Mouse (Mus musculus): ENCODE results near the gene Prss38.
"Not testable (repeated sequence)": the region's sequence is repeated elsewhere in the genome, so short reads cannot be mapped to it uniquely, and the experiment has no call there.

The Prss38 gene

DNA sequence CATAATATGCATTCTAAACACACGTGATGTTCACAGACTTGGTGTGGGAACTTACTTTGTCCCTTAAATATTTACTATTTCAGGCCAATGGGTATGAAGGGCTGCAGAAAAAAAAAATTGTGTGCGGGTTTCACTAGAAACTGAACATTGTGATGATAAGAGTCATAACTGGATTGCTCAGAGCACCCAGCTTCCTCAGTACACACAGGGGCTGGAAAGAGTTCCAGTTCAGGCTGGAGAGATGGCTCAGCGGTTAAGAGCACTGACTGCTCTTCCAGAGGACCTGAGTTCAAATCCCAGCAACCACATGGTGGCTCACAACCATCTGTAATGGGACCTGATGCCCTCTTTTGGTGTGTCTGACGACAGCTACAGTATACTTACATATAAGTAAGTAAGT lies 7.5 kb downstream of the Prss38 start:
- DNase-seq = not testable (repeated sequence)

DNA sequence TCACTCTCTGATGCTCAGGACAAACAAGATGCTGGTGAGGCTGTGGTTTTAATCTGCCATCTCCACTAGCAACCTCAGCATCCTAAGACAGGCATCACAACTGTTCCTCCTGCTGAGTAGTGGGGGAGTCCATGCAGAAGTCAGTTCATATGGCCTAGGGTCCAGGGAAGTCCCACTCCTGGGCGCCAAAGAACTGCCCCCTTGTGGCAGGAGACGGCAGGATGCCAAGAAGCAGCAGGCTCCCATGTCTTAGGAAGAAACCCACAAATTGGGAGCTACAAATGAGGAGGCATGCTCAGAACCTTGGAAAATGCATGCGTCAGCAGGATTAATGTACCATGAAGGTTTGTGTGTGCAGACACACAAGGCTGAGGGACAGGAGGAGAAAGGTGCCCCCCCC lies 8.8 kb downstream of the Prss38 start:
- peak; percentile 55 for DNase-seq

DNA sequence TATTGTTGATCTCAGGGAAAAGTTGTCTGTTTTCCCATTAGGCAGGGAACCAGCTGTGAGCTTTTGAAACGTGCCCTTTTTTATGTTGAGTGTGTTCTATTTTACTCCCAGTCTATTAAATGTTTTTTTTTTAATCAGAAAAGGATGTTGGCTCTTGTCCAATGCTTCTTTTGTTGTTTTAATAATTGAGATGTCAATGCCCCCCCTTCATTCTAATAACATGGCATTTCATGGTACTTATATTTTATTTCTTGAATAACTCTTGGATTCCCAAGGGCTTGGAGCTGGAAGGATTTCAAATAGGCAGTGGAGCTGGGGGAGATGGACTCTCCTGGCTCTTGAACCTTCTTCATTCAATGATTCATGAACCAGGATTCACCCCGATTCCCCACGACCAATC lies 9.4 kb downstream of the Prss38 start:
- no peak for DNase-seq

DNA sequence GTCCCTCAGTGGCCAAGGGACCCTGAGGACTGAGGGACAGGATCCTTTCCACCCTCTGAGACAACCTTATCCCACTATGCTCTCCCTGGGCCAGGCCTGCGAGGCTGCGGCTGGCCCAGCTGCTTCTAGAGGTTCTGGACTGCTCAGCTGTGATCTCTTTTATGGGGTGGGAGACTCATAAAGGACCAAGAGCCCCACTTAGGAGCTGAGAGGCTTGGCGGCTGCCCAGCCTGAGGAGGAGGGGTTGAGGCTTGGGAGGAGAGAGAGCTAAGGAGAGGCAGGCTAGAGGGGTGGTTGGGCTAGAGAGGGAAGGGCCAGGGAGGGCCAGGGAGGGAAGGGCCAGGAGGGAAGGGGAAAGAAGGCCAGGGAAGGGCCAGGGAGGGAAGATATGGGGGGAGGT lies 11.0 kb downstream of the Prss38 start:
- peak; percentile 84 for DNase-seq

DNA sequence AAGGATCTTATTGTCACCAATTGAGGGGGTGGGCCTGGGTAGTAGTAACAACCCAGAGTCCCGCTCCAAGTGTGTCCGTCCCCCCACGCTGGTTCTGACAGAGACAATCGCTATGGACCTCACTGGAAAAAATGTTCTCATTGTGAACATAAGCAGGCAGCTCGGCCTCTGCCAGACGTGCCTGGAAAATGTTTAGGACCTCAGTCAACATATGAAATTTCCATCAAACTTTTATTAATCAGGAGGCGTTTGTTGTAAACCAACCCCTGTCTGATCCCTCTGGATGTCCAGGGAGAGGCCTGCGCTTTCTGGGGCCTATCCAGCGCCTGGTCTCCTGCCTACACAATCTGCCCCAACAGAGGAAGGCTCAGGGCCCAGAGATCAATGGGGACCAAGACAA lies 11.4 kb downstream of the Prss38 start:
- peak; percentile 50 for DNase-seq

DNA sequence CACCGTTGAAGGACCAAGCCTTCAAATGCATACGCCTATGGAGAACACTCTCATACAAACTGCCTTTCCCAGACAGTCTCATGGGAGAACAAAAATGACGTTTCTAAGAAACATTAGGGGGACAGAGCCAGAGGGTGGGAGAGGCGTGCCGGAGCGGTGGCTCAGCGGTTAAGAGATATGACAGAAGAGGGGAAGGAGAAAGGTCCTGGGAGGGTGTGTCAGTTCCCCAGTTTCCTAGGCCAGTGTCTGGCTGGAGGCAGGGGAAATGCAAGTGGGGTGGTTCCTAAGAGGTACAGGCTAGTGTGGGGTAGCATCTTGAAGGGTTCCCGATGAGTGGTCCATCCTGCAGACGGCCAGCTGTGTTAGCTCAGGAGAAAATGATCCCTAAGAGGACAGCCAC lies 14.2 kb downstream of the Prss38 start:
- DNase-seq = no peak

DNA sequence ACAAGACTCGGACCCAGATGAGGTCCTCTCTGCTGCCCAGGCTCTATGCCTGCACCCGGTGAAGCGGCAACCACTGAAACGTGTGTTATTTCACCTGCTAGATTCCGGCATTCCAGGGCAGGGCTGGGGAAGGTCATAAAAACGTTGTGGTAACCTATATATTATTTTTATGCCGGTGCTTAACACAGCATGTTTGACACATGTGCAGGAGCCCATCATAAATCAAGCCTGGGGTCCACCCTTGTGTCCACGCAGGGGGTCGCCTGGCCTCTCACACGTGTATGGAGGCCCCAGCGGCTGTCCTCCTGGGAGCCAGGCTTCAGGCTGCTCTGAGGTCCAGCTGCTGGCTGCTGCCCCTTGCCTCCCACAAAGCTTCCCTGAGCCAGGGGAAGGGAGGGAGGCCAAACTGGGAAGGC lies 18.6 kb downstream of the Prss38 start:
- DNase-seq = peak; percentile 45

DNA sequence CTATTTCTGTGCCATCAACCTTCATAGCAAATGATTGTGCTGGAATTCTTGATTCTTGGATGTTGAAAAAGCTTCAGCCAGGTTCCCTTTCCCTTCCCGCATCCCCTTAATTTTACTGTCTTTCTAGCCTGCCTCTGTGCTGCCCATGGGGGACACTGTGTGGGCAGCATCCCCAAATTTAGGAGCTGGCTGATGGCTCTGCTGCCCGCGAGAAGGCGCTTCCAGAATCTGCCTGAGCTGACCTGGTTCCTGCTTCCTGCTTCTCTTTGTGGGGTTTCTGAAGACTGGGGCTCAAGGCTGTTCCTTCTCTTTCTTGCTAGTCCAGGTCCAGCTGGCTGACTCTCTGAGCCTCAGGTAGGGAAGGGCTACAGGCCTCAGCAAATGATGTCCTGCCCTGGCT lies 20.7 kb downstream of the Prss38 start:
- DNase-seq = no peak

DNA sequence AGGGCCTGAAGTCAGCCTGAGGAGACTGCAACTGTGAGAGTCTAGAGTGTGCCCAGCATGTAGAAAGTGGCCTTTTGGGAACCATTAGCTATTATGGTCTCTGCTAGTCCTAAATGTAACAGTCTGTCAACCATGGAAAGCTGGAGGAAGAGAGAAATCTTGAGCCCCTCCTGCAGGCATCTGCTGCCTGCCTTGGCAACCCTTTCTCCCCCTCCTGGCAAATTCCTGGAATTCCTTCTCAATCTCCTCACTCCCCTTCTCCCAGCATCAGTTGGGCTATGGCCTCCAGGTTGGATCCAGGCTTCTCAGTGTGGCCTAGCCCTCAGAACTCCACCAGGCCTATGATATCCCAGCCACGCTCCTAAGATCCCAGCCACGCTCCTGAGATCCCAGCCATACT lies 25.1 kb downstream of the Prss38 start:
- DNase-seq = no peak

DNA sequence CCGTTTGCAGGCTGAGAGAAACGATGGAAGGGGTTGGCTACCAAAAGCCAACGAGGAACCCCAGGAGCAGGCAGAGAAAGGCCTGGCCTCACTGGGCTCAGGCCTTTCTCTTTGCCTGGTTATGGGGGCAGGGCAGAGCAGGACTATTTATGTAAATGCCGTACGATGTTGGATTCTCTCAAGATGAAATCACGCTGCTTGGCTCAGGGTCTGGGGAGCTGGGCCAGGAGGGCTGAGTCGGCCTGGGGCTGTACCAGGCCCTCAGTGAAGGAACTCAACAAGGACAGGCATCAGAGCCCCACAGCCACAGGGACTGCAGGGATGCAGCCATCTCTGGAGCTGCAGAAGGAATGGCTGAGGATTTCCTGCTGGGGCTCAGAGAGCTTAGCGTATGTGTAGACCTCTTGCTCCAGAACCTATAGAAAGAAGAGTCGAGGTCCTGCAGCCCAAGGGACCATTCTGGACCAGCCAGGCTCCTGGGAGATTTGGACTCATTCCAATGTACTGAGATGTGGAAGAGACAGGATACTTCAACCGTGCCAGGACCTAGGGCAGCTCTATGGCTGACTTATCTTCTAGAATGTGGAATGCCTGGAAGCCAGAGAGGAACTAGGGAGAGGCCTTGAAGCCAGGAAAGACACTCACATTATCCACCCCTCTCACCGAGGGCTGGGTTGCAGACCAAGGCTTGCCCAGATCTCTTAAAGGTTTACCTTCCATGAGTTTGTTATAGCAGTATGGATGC lies 29.1 kb downstream of the Prss38 start:
- peak; percentile 89 for DNase-seq

DNA sequence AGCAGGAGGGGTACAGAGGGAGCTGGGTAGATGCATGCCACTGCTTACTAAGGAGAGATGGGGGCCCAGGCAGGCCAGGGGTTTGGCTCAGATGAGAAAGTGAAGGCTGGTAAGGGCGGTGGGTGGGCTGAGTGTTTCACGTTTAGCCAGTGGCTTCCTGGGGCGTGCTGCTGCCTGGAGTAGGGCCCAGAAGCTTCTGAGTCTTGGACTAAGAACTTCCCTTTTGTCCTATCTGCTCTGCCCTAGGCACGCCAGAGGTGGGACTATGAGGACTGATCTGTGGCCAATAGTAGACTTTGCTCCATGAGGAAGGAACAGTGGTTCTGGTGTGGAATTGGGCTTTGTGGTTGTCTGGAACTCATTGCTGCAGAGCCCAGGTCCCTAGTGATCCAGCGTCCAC lies 32.5 kb downstream of the Prss38 start:
- DNase-seq = no peak

DNA sequence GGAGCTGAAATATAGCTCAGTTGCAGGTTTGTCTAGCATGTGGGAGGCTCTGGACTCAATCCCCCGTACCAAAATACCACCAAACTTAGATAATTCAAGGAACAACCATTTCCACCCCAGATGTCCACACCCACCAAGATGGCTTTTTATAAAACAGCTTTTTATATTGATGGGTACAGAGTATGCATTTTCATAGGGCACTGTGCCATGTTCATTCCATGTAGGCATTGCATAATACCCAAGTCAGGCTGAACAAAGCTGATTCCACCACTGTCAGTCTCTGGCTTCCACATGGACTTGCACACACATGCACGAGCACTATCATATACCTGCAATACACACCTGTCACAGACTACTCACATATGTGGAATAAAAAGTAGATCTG lies 36.7 kb downstream of the Prss38 start:
- no peak for DNase-seq

DNA sequence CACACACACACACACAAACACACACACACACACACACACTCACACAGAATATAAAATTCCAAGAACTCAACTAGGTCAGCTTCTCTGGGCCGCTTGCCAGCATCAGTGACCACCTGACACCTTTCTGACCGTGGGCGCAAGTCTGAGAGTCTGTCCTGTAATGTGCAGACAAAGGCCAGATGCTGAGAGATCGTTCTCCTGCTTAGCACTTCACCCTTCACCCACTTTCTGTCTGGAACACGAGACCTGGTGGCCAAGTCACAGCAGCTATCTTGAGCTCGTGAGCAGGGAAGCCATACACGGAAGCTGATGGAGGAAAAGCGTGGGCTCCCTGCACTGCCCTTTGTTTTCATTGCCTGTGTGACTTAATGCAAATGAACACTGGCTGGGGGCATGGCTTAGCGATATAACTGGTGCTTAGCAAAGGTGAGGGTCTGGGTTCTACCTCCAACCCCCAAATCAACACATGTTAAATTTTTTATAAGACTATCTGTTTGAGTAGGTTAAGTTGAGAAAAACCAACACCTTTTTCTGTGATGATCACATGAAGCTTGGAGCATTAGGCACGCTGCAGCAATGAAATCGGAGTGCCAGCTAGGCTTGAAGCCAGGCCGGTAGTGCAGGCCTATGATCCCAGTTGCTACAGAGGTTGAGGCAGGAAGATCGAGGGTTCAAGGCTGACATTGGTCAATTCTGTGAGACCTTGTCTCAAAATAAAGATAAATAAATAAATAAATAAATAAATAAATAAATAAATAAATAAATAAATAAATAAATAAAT lies 37.3 kb downstream of the Prss38 start:
- DNase-seq = peak; percentile 51

DNA sequence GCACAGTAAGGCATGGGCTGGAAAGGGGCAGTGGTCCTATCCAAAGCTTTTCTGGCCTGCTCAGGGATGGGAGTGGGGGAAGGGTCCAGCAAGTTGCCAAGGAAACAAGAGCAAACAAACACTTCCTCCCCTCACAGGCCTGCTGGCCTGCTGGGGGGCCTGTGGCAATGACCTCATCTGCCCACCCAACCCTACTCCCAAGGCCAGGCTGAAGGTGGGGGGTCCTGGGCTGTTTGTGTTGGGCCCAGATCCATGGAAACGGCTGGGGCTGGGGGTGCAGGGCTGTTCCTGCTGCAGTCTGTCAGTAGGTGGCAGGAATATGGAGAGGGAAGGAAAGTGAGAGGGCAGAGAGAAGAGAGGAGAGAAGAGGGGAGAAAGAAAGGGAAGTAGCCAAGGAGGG lies 39.1 kb downstream of the Prss38 start:
- peak; percentile 77 for DNase-seq

DNA sequence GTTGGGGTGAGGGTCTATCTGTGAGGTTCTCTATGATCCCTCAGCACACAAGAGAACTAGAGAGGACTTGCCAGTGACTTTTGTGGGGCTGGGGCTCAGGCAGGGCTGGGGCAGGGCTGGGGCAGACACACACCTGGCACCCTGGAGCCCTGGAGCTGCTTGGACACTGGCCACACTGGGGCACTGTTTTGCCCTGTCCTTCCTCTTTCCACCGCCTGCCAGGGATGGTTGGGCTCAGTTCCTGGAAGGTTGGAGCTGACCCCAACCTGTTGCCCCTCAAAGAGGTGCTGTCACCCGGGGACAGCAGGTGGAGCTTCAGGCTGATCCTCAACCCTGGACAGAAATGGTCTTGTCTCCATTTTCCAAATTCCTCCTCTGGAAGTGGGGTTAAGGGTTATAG lies 39.5 kb downstream of the Prss38 start:
- DNase-seq = no peak

DNA sequence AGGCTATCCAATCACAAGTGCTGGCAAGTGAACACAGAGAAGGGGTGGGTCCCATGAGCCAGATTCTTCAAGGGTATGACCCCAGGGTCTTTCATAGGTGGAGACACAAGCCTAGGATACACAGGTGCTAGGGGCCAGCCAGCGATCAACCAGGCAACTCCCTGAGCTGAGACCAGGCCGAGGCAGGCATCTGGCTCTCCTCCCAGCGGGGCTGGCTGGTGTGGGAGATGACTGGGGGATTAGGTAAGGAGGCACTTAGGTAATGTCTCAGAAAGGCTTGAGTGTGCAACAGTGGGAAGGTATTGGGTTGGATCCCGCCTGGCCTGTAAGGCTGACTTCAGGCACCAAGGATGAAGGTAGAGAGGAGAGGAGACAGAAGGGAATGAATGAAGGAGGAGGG lies 40.3 kb downstream of the Prss38 start:
- DNase-seq = no peak

DNA sequence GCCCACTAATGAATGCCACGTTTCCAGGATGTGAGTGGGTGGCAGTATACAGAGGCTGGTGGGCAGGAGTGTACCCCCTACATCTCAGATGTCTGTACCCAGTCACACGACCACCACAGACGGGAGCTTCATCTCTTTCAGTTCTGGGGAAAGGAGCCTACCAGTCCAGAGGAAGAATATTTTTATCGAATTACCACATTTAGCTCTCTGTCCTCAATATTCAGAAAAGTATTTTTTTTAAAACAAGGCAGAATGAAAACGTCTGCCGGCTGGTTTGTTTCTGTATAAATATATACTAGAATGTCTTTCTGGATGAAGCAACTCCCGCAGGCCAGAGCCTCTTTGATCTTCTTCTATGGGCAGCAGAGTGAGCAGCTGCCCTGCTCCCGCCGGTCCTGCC lies 42.5 kb downstream of the Prss38 start:
- no peak for DNase-seq

DNA sequence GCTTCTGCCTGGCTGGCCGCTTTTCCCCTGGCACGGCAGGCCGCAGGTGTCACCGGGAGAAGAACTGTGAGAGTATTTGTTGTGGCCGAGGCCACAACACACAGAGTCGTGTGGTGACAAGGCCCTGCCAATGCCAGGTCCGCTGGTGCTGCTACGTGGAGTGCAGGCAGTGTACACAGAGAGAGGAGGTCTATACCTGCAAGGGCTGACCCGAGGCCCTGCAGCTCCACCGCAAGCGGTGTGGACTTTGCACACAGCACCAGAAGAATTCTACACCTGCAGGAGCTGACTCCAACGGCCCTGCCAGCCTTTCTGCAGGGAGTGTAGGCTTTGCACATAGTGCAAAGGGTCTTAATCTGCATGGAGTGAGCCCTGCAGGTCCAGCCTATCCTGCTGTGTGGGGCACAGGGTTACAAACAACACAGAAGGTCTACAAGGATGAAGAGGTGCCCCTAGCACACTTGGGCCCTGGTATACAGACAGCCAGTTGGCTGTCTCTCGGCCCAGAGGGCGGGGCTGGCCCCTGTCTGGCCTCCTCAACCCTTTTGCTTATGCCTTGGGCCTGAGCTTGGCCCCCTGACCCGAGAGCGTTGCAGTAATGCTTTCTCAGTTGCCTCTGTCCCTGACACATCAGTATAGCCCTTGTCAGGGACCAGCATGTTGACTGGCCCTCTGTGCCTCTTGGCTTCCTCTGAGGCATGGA lies 44.1 kb downstream of the Prss38 start:
- no peak for DNase-seq

DNA sequence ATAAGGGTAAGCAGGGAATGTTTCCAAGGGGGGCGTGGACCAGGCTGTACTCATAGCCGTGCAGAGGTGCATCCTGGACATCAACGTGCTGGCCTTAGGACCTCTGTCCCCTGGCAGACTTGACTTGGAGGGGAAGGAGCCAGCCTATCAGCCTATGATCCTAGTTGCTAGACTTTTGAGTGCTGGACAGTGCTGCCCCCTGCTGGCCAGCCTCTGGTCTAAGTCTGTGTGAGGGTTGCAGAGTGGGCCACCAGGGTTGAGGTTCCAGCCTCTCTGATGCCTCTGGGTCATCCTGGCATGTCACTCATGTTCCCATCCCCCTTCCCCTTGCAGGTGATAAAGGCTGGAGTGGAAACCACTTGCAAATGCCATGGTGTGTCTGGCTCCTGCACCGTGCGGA lies 44.9 kb downstream of the Prss38 start:
- peak; percentile 82 for DNase-seq

DNA sequence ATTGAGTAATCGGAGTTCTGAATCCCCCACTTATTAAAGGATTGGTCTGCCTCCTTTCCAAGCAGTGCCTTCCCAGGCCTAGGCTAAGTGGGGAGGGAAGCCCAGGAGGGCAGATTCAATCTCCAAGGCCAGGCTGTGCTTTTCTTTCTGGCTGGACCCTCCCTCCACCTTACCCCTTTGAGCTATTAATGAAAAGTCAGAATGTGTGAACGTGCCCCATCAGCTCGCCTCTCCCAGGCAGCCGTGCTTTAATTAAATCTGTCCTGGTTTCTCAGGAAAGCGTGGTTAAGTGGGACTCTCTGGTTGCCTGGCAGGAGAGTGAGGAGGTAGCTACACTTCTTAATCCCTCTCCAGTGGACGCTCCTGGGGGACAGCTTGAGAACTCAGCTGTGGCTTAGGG lies 45.8 kb downstream of the Prss38 start:
- no peak for DNase-seq

DNA sequence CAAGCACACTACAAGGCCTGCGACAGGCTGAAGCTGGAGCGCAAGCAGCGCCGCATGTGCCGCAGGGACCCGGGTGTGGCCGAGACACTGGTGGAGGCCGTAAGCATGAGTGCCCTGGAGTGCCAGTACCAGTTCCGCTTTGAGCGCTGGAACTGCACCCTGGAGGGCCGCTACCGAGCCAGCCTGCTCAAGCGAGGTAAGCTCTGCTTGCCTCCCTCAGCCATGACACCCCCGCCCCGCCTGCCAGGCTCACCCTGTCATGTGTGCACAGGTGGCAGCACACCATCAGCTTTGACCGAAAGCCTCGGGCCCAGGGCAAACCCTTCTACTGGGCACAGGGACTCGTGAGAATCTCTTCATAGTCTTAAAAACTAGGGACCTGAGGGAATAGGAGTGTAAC lies 47.8 kb downstream of the Prss38 start:
- DNase-seq = no peak

DNA sequence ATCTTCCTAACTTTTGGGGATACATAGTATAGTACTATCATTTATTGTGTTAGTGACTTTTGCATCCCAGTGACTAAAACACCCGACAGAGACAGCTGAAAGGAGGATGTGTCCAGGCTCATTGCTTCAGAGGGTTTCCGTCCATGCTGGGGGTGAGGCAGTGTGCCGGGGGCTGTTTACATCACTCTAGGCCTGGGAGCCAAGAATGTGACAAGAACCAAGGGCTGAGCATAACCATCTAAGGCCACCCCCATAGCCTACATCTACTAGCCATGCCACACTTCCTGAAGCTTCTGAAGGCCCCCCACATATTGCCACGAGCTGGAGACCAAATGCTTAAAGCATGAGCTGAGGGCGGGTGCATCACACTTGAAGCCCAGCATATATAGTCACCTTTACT lies 50.7 kb downstream of the Prss38 start:
- DNase-seq = peak; percentile 76

DNA sequence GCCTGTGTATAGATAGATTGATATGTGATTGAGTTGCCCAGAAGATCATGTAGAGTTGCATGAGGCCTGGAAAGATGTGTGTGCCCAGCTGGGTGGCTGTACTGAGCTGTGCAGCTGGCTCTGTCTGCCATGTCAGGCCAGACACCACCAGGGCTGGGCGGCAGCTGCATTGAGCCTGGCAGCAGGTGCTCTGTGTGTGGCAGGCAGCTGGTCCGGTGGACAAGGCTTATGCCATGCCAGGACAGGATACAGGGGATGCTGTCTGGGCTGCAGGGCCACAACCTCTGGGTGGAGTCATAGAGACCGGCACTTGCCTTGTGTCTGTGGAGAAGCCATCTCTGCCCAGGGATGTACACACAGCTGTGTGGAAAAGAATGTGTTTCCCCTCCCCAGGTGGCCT lies 52.5 kb downstream of the Prss38 start:
- no peak for DNase-seq

All from lung, postnatal 10 days (tissue).